Mouse (Mus musculus): Measurements from ENCODE around the gene Uck2. TPM values are rescaled to one million over a fixed set of nuclear protein-coding genes. Genes with fewer than 3 reads are reported as not detected.

The Uck2 gene
- polyA plus RNA-seq, 1 experiment: 17.5 TPM

GRCm38 (mm10) chr1:167290263-167290592, 5.1 kb upstream of the Uck2 start:
- Histone ChIP-seq H3K4me1 (ENCODE audit: control insufficient read depth, insufficient read depth, low read length) (0 out of 2 replicates have a peak, but pooled peaks cover 3% of the 10 kb centered on the region), H3K4me3 (ENCODE audit: insufficient read depth, low read depth, low read length) (no peak overlapping the region), H3K27ac (ENCODE audit: insufficient read depth, low read depth, low read length) (no peak overlapping the region), H3K36me3 (ENCODE audit: control insufficient read depth, insufficient read depth, low read length) (no peaks in the 10 kb centered on the region), H3K27me3 (replicated peaks; ENCODE audit: control insufficient read depth, insufficient read depth, low read length) (no peaks in the 10 kb centered on the region; the same call in 1 of the 2 replicates)
- no peak for TF ChIP-seq CTCF (conservative IDR thresholded peaks at IDR 0.05; ENCODE audit: insufficient read depth, insufficient read length, low read depth, low read length)
- no peak for TF ChIP-seq POLR2A (IDR thresholded peaks at IDR 0.05; ENCODE audit: low read depth, low read length)
- WGBS: 52% methylated on average over 6 of the region's 6 CpGs
- no peak for DNase-seq

- Histone ChIP-seq H3K27ac (ENCODE audit: insufficient read depth, low read depth, low read length) (no peak overlapping the region), H3K4me3 (ENCODE audit: insufficient read depth, low read depth, low read length) (no peak overlapping the region), H3K27me3 (replicated peaks; ENCODE audit: control insufficient read depth, insufficient read depth, low read length) (no peaks in the 10 kb centered on the region; the same call in 1 of the 2 replicates), H3K4me1 (ENCODE audit: control insufficient read depth, insufficient read depth, low read length) (0 out of 2 replicates have a peak, but pooled peaks cover 4% of the 10 kb centered on the region), H3K36me3 (ENCODE audit: control insufficient read depth, insufficient read depth, low read length) (no peaks in the 10 kb centered on the region)
- TF ChIP-seq CTCF (conservative IDR thresholded peaks at IDR 0.05; ENCODE audit: insufficient read depth, insufficient read length, low read depth, low read length) (no peak), POLR2A (IDR thresholded peaks at IDR 0.05; ENCODE audit: low read depth, low read length) (no peak)
- 30% methylated on average over 11 of the region's 11 CpGs for WGBS
- no peak for DNase-seq
Measured at GRCm38 (mm10) chr1:167289567-167290262, 4.6 kb upstream of the Uck2 start.

GRCm38 (mm10) chr1:167288665-167289538, 3.8 kb upstream of the Uck2 start:
- WGBS: 52% methylated on average over 11 of the region's 11 CpGs

DNA sequence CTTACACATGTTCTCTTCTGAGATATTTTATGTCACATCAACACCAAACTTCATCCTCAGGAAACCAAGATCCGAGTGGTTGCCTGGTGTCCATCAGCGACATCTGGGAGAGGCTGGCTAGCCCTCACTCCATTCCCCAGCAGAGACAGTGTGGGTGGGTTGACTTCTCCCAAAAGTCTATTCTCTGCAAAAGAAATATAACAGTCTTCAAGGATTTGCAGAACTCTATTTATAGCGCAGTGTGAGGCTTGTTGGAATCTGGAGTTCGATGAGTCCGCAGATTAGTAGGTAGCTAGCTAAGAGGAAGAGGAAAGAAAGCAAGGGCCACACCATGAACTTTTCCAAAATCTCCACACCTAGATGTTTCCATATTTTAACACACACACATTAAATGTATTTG, 2.0 kb upstream of the Uck2 start:
- Histone ChIP-seq H3K27ac (ENCODE audit: insufficient read depth, low read depth, low read length) (no peak overlapping the region), H3K27me3 (replicated peaks; ENCODE audit: control insufficient read depth, insufficient read depth, low read length) (no peaks in the 10 kb centered on the region; the same call in 1 of the 2 replicates), H3K36me3 (ENCODE audit: control insufficient read depth, insufficient read depth, low read length) (no peaks in the 10 kb centered on the region), H3K4me3 (ENCODE audit: insufficient read depth, low read depth, low read length) (no peak overlapping the region), H3K4me1 (ENCODE audit: control insufficient read depth, insufficient read depth, low read length) (0 out of 2 replicates have a peak, but pooled peaks cover 4% of the 10 kb centered on the region)
- WGBS: 89% methylated on average over 5 of the region's 5 CpGs
- no peak for DNase-seq
- no peak for TF ChIP-seq CTCF (conservative IDR thresholded peaks at IDR 0.05; ENCODE audit: insufficient read depth, insufficient read length, low read depth, low read length)
- TF ChIP-seq POLR2A (IDR thresholded peaks at IDR 0.05; ENCODE audit: low read depth, low read length): no peak

More at GRCm38 (mm10) chr1:167288665-167289538, 3.8 kb upstream of the Uck2 start:
- Histone ChIP-seq H3K36me3 (ENCODE audit: control insufficient read depth, insufficient read depth, low read length) (no peaks in the 10 kb centered on the region), H3K4me1 (ENCODE audit: control insufficient read depth, insufficient read depth, low read length) (0 out of 2 replicates have a peak, but pooled peaks cover 4% of the 10 kb centered on the region), H3K27ac (ENCODE audit: insufficient read depth, low read depth, low read length) (no peak overlapping the region), H3K4me3 (ENCODE audit: insufficient read depth, low read depth, low read length) (no peak overlapping the region), H3K27me3 (replicated peaks; ENCODE audit: control insufficient read depth, insufficient read depth, low read length) (no peaks in the 10 kb centered on the region; the same call in 1 of the 2 replicates)
- TF ChIP-seq CTCF (conservative IDR thresholded peaks at IDR 0.05; ENCODE audit: insufficient read depth, insufficient read length, low read depth, low read length): no peak
- TF ChIP-seq POLR2A (IDR thresholded peaks at IDR 0.05; ENCODE audit: low read depth, low read length): no peak
- peak; percentile 29 for DNase-seq

DNA sequence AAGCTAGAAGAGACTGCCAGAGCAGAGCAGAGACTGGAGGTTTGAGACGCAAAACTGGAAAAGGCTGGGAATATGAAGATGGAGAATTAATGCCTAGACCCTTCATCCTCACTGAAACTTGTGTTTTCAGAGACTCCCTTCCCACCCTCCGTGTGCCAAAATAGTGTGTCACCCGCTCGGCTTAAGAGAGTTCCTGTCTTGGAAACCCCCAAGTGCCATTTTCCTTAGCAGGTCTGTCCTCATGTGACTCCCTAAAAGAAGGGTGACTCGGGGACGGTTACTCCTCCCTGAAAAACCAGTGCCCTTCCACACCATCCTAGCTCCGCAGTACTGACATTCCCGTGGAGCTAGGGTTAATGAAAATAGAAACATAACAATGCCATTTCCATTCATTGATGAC, 236 bp upstream of the Uck2 start:
- 4% methylated on average over 8 of the region's 8 CpGs for WGBS
- DNase-seq: no peak
- no peaks in the 10 kb centered on the region; the same call in 1 of the 2 replicates for H3K27me3 ChIP-seq (replicated peaks; ENCODE audit: control insufficient read depth, insufficient read depth, low read length)
- 0 out of 2 replicates have a peak, but pooled peaks cover 4% of the 10 kb centered on the region for H3K4me1 ChIP-seq (ENCODE audit: control insufficient read depth, insufficient read depth, low read length)
- peak overlapping the region; percentile 97 for H3K4me3 ChIP-seq (ENCODE audit: insufficient read depth, low read depth, low read length)
- H3K27ac ChIP-seq (ENCODE audit: insufficient read depth, low read depth, low read length): no peak overlapping the region
- no peak for TF ChIP-seq POLR2A (IDR thresholded peaks at IDR 0.05; ENCODE audit: low read depth, low read length)
- TF ChIP-seq CTCF (conservative IDR thresholded peaks at IDR 0.05; ENCODE audit: insufficient read depth, insufficient read length, low read depth, low read length): no peak
- no peaks in the 10 kb centered on the region for H3K36me3 ChIP-seq (ENCODE audit: control insufficient read depth, insufficient read depth, low read length)

GRCm38 (mm10) chr1:167284837-167285319, 242 bp downstream of the Uck2 start:
- DNase-seq: peak; percentile 92
- H3K27ac ChIP-seq (ENCODE audit: insufficient read depth, low read depth, low read length): 0 out of 2 replicates have a peak overlapping the region, but pooled peaks have one; percentile 26
- peak overlapping the region; percentile 97 for H3K4me3 ChIP-seq (ENCODE audit: insufficient read depth, low read depth, low read length)
- TF ChIP-seq POLR2A (IDR thresholded peaks at IDR 0.05; ENCODE audit: low read depth, low read length) (peak; percentile 18), CTCF (conservative IDR thresholded peaks at IDR 0.05; ENCODE audit: insufficient read depth, insufficient read length, low read depth, low read length) (no peak)
- no peaks in the 10 kb centered on the region for H3K36me3 ChIP-seq (ENCODE audit: control insufficient read depth, insufficient read depth, low read length)
- no peaks in the 10 kb centered on the region; the same call in 1 of the 2 replicates for H3K27me3 ChIP-seq (replicated peaks; ENCODE audit: control insufficient read depth, insufficient read depth, low read length)
- WGBS: 1% methylated on average over 51 of the region's 51 CpGs
- H3K4me1 ChIP-seq (ENCODE audit: control insufficient read depth, insufficient read depth, low read length): 0 out of 2 replicates have a peak, but pooled peaks cover 4% of the 10 kb centered on the region

All from kidney, adult 2 months (tissue).